Comparison of ENCODE assay signal across 10 mouse cellular contexts in the genomic region with DNA sequence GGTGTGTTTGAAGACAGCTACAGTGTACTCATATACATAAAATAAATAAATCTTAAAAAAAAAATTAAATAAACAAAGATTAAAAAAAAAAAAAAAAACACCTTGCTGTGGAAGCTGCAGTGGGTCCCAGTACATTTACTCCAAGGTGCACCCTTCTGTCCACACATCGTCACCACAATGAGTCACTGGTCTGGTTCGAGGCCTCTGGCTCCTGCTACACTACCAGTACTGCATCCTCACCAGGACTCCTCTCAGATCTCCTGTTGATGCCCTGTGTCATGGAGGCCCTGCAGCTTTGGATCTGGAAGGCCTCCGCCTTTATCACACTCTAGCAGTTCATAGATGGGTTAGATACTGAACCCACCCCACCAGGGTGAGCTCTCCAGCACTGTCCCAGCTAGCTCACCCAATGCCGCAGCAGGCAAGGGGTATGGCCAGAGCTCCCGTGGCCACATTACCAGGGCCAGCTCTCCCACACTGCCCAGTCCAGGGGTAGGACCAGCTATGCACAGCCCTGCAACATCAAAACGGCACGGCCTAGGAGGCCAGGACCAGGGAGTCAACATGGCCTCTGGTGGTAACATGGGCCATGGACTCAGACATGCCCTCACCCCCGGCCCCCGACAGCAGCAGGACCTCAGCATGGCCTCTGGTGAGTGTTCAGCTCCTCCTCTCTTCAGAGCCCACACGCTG. TPM values are rescaled to one million over a fixed set of nuclear protein-coding genes. Genes with fewer than 3 reads are reported as not detected.
A peak's percentile ranks its signal among the peaks of the same experiment; 100 is the strongest.
DNase-seq lines count a peak whose midpoint lies in the region; ATAC-seq and TF ChIP-seq lines count a peak whose summit lies in the region.
"Had no signal": no experiment of that assay in that cellular context is flagged by ENCODE, and none has a peak within 500 bp of the region (broad histone marks: within the 10 kb centered on the region; RNA-seq: fewer than 3 reads in every experiment).

No protein-coding gene starts in this region.

- H3K9ac ChIP-seq in forebrain, embryonic 11.5 days (ENCODE audit: low read length) = no peak overlapping the region
- no peak overlapping the region for H3K9ac ChIP-seq in forebrain, embryonic 12.5 days
- no peak overlapping the region for H3K9ac ChIP-seq in kidney, embryonic 15.5 days
- no peak overlapping the region for H3K9ac ChIP-seq in embryonic facial prominence, embryonic 13.5 days
- H3K9ac ChIP-seq in liver, embryonic 15.5 days = no peak overlapping the region
- H3K9ac ChIP-seq in lung, postnatal 0 days (replicated peaks; ENCODE audit: low read depth) = no peak overlapping the region

- 95% methylated on average over 10 of the region's 10 CpGs for WGBS in forebrain, embryonic 11.5 days
- WGBS in forebrain, embryonic 12.5 days = 91% methylated on average over 10 of the region's 10 CpGs
- WGBS in kidney, embryonic 15.5 days = 93% methylated on average over 10 of the region's 10 CpGs
- WGBS in embryonic facial prominence, embryonic 13.5 days = 91% methylated on average over 10 of the region's 10 CpGs
- WGBS in liver, embryonic 15.5 days (ENCODE audit: insufficient replicate concordance) = 45% methylated on average over 10 of the region's 10 CpGs
- WGBS in lung, postnatal 0 days = 90% methylated on average over 10 of the region's 10 CpGs

- ATAC-seq in forebrain, embryonic 11.5 days (replicated peaks; ENCODE audit: low FRiP score) = 0 out of 2 replicates have a peak, but pooled peaks have one; percentile 21
- ATAC-seq in forebrain, embryonic 12.5 days (ENCODE audit: low FRiP score) = no peak
- 0 out of 2 replicates have a peak, but pooled peaks have one; percentile 29 for ATAC-seq in kidney, embryonic 15.5 days (replicated peaks; ENCODE audit: low FRiP score)
- ATAC-seq in embryonic facial prominence, embryonic 13.5 days (ENCODE audit: insufficient number of reproducible peaks, insufficient read depth, low FRiP score, low TSS enrichment, low read depth) = 0 out of 2 replicates have a peak, but pooled peaks have one; percentile 32
- ATAC-seq in liver, embryonic 15.5 days (ENCODE audit: insufficient read depth) = peak; percentile 89
- ATAC-seq in lung, postnatal 0 days = no peak

- H3K9me3 ChIP-seq in forebrain, embryonic 11.5 days (ENCODE audit: control insufficient read depth, low read length) = no peaks in the 10 kb centered on the region
- no peaks in the 10 kb centered on the region for H3K9me3 ChIP-seq in forebrain, embryonic 12.5 days
- H3K9me3 ChIP-seq in kidney, embryonic 15.5 days (replicated peaks) = no peaks in the 10 kb centered on the region
- H3K9me3 ChIP-seq in embryonic facial prominence, embryonic 13.5 days = no peaks in the 10 kb centered on the region
- no peaks in the 10 kb centered on the region for H3K9me3 ChIP-seq in liver, embryonic 15.5 days (replicated peaks)
- H3K9me3 ChIP-seq in lung, postnatal 0 days (ENCODE audit: low read length) = no peaks in the 10 kb centered on the region

- H3K27ac ChIP-seq in forebrain, embryonic 11.5 days (ENCODE audit: low read depth, low read length) = no peak overlapping the region
- H3K27ac ChIP-seq in forebrain, embryonic 12.5 days = no peak overlapping the region
- peak overlapping the region; percentile 87 for H3K27ac ChIP-seq in kidney, embryonic 15.5 days
- no peak overlapping the region for H3K27ac ChIP-seq in embryonic facial prominence, embryonic 13.5 days
- peak overlapping the region; percentile 55 for H3K27ac ChIP-seq in liver, embryonic 15.5 days (replicated peaks)
- no peak overlapping the region for H3K27ac ChIP-seq in lung, postnatal 0 days (ENCODE audit: low read length)

- no peaks in the 10 kb centered on the region for H3K27me3 ChIP-seq in forebrain, embryonic 11.5 days (ENCODE audit: control insufficient read depth, insufficient read depth, low read length)
- H3K27me3 ChIP-seq in forebrain, embryonic 12.5 days = no peaks in the 10 kb centered on the region
- no peaks in the 10 kb centered on the region for H3K27me3 ChIP-seq in kidney, embryonic 15.5 days
- H3K27me3 ChIP-seq in embryonic facial prominence, embryonic 13.5 days = no peaks in the 10 kb centered on the region
- H3K27me3 ChIP-seq in liver, embryonic 15.5 days = no peaks in the 10 kb centered on the region
- H3K27me3 ChIP-seq in lung, postnatal 0 days (replicated peaks; ENCODE audit: insufficient read depth, low read length) = no peaks in the 10 kb centered on the region

- TF ChIP-seq EP300 in lung, postnatal 0 days (IDR thresholded peaks at IDR 0.05) = no peak

- DNase-seq in forebrain, embryonic 11.5 days (ENCODE audit: low spot score) = no peak
- DNase-seq in kidney, postnatal 4 days = no peak
- DNase-seq in ovary, postnatal 14 days (ENCODE audit: low spot score) = no peak
- DNase-seq in lung, postnatal 0 days (ENCODE audit: low spot score) = no peak
- DNase-seq: gastrocnemius, postnatal 10 days; lung, adult 2 months had no signal

- H3K4me1 ChIP-seq in forebrain, embryonic 11.5 days (replicated peaks; ENCODE audit: control insufficient read depth, insufficient read depth, low read length) = no peaks in the 10 kb centered on the region
- no peaks in the 10 kb centered on the region; the same call in 1 of the 2 replicates for H3K4me1 ChIP-seq in forebrain, embryonic 12.5 days
- peaks cover 61% of the 10 kb centered on the region for H3K4me1 ChIP-seq in kidney, embryonic 15.5 days
- peaks cover 54% of the 10 kb centered on the region for H3K4me1 ChIP-seq in embryonic facial prominence, embryonic 13.5 days
- peaks cover 71% of the 10 kb centered on the region for H3K4me1 ChIP-seq in liver, embryonic 15.5 days (replicated peaks)
- peaks cover 20% of the 10 kb centered on the region; the same call in 1 of the 2 replicates for H3K4me1 ChIP-seq in lung, postnatal 0 days (ENCODE audit: insufficient read depth, low read depth, low read length)

- H3K4me3 ChIP-seq in forebrain, embryonic 11.5 days (ENCODE audit: low read depth, low read length) = no peak overlapping the region
- no peak overlapping the region for H3K4me3 ChIP-seq in forebrain, embryonic 12.5 days (replicated peaks)
- no peak overlapping the region for H3K4me3 ChIP-seq in kidney, embryonic 15.5 days (replicated peaks)
- no peak overlapping the region for H3K4me3 ChIP-seq in embryonic facial prominence, embryonic 13.5 days
- no peak overlapping the region for H3K4me3 ChIP-seq in liver, embryonic 15.5 days (replicated peaks)
- no peak overlapping the region for H3K4me3 ChIP-seq in lung, postnatal 0 days (ENCODE audit: low read depth, low read length)

- H3K36me3 ChIP-seq in forebrain, embryonic 11.5 days (ENCODE audit: control insufficient read depth, insufficient read depth, low read length) = no peaks in the 10 kb centered on the region
- H3K36me3 ChIP-seq in forebrain, embryonic 12.5 days (replicated peaks) = no peaks in the 10 kb centered on the region
- H3K36me3 ChIP-seq in kidney, embryonic 15.5 days = no peaks in the 10 kb centered on the region
- no peaks in the 10 kb centered on the region for H3K36me3 ChIP-seq in embryonic facial prominence, embryonic 13.5 days
- H3K36me3 ChIP-seq in liver, embryonic 15.5 days (replicated peaks) = no peaks in the 10 kb centered on the region
- H3K36me3 ChIP-seq in lung, postnatal 0 days (ENCODE audit: insufficient read depth, low read length) = no peaks in the 10 kb centered on the region

- no peak for TF ChIP-seq CTCF in lung, postnatal 0 days (IDR thresholded peaks at IDR 0.05)

- H3K4me2 ChIP-seq in forebrain, embryonic 11.5 days (ENCODE audit: low read depth, low read length, severe bottlenecking) = no peak overlapping the region
- no peak overlapping the region for H3K4me2 ChIP-seq in forebrain, embryonic 12.5 days
- no peak overlapping the region for H3K4me2 ChIP-seq in kidney, embryonic 15.5 days
- no peak overlapping the region for H3K4me2 ChIP-seq in embryonic facial prominence, embryonic 13.5 days
- peak overlapping the region; percentile 50 for H3K4me2 ChIP-seq in liver, embryonic 15.5 days
- H3K4me2 ChIP-seq in lung, postnatal 0 days (replicated peaks; ENCODE audit: low read depth, low read length) = no peak overlapping the region

RNA-seq across cellular contexts. Expression of gene Arhgap10, which starts 26.4 kb away (rescaled TPM):
- 12.2 and 15.4 TPM in 2 replicates for polyA plus RNA-seq in forebrain, embryonic 11.5 days (2014; fragmentation: Nextera tagmentation; extraction: Ambion mirVana)
- polyA plus RNA-seq in forebrain, embryonic 12.5 days (2016; fragmentation: Nextera tagmentation; extraction: Ambion mirVana) = 9.7 and 11.4 TPM in 2 replicates
- polyA plus RNA-seq in kidney, embryonic 15.5 days (2015; fragmentation: Nextera tagmentation; extraction: Ambion mirVana) = 31.1 and 34.1 TPM in 2 replicates
- polyA plus RNA-seq in embryonic facial prominence, embryonic 13.5 days (2015; fragmentation: Nextera tagmentation; extraction: Ambion mirVana) = 30.1 and 31.5 TPM in 2 replicates
- polyA plus RNA-seq in liver, embryonic 15.5 days (2015; fragmentation: Nextera tagmentation; extraction: Ambion mirVana) = 5.5 and 5.8 TPM in 2 replicates
- polyA plus RNA-seq in lung, postnatal 0 days (2015; fragmentation: Nextera tagmentation; extraction: Ambion mirVana) = 14.9 and 15.9 TPM in 2 replicates

RNA-seq across cellular contexts. Expression of gene Prmt9, which starts 57.8 kb away (rescaled TPM):
- 18.5 and 20.1 TPM in 2 replicates for polyA plus RNA-seq in forebrain, embryonic 11.5 days (2014; fragmentation: Nextera tagmentation; extraction: Ambion mirVana)
- polyA plus RNA-seq in forebrain, embryonic 12.5 days (2016; fragmentation: Nextera tagmentation; extraction: Ambion mirVana) = 19.6 and 20.8 TPM in 2 replicates
- 19.6 and 21.1 TPM in 2 replicates for polyA plus RNA-seq in kidney, embryonic 15.5 days (2015; fragmentation: Nextera tagmentation; extraction: Ambion mirVana)
- 22.9 and 24.0 TPM in 2 replicates for polyA plus RNA-seq in embryonic facial prominence, embryonic 13.5 days (2015; fragmentation: Nextera tagmentation; extraction: Ambion mirVana)
- polyA plus RNA-seq in liver, embryonic 15.5 days (2015; fragmentation: Nextera tagmentation; extraction: Ambion mirVana) = 7.6 and 8.0 TPM in 2 replicates
- polyA plus RNA-seq in lung, postnatal 0 days (2015; fragmentation: Nextera tagmentation; extraction: Ambion mirVana) = 10.8 and 11.6 TPM in 2 replicates

Comparison
In these comparisons a context has a peak if more than half of its experiments do, and no peak if none do; other contexts are left out.
1. ATAC-seq: peak in forebrain, embryonic 11.5 days (single experiment), kidney, embryonic 15.5 days (single experiment), embryonic facial prominence, embryonic 13.5 days (single experiment) and liver, embryonic 15.5 days (single experiment); none in forebrain, embryonic 12.5 days (single experiment) and lung, postnatal 0 days (single experiment).
2. H3K27ac ChIP-seq: peak in kidney, embryonic 15.5 days (single experiment) and liver, embryonic 15.5 days (single experiment); none in forebrain, embryonic 11.5 days (single experiment), forebrain, embryonic 12.5 days (single experiment), embryonic facial prominence, embryonic 13.5 days (single experiment) and lung, postnatal 0 days (single experiment).